Mouse (Mus musculus) gastrocnemius, postnatal 10 days (tissue): ENCODE results near the gene Tagap. TPM values are rescaled to one million over a fixed set of nuclear protein-coding genes. Genes with fewer than 3 reads are reported as not detected.
"Not testable (repeated sequence)": the region's sequence is repeated elsewhere in the genome, so short reads cannot be mapped to it uniquely, and the experiment has no call there.

Source experiments
- DNase-seq: peaks from one replicate; pipeline ENCODE4 v3.0.0; 2021; ENCODE audit warnings: mixed read lengths
- total RNA-seq, 2 experiments: library from RNA; stranded (reverse); gene quantifications; 2 replicates each; pipeline ENCODE4 v1.2.3; 2021

Gene Tagap
- total RNA-seq, 2 experiments from 2014 or later, result 1.4 to 1.5 TPM

DNA sequence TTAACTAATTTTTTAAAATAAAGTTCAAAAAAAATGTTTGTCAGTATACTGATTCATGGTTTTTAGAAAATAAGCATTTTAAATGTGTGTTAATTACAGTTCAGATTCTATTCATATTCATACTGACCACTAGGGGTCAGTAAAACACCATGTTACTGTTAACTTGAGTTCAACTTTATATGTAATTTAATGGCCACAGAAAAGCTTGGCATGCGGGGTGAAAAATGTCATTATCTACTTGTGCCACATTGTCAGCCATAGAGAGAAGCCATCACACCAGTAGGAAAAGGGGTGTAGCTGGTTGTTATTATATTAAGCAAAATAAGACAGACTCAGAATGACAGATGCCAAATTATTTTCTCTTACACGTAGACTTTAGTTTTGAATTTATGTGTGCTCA is 57.7 kb downstream of the Tagap start:
- DNase-seq, result not testable (repeated sequence)

Other genes with a start within 250 kb of the Tagap start
- 100 to 1,000 TPM; 149 to 184 TPM for gene Fndc1, start 98.7 kb upstream of the Tagap start, total RNA-seq
- 10 to 100 TPM; 21.1 to 26.2 TPM for gene Rsph3a, start 19.6 kb downstream of the Tagap start, total RNA-seq
- gene Gm49673, start 221.8 kb downstream of the Tagap start, total RNA-seq, result under 1 TPM; 0.23 to 0.26 TPM
- 10 to 100 TPM; 15.6 to 19.2 TPM for gene Rnaset2a, start 222.1 kb downstream of the Tagap start, total RNA-seq
- 10 to 100 TPM; 13.3 to 15.3 TPM for gene Fgfr1op, start 239.5 kb downstream of the Tagap start, total RNA-seq